Mouse (Mus musculus): ENCODE data around the gene Ceacam16.

DNA sequence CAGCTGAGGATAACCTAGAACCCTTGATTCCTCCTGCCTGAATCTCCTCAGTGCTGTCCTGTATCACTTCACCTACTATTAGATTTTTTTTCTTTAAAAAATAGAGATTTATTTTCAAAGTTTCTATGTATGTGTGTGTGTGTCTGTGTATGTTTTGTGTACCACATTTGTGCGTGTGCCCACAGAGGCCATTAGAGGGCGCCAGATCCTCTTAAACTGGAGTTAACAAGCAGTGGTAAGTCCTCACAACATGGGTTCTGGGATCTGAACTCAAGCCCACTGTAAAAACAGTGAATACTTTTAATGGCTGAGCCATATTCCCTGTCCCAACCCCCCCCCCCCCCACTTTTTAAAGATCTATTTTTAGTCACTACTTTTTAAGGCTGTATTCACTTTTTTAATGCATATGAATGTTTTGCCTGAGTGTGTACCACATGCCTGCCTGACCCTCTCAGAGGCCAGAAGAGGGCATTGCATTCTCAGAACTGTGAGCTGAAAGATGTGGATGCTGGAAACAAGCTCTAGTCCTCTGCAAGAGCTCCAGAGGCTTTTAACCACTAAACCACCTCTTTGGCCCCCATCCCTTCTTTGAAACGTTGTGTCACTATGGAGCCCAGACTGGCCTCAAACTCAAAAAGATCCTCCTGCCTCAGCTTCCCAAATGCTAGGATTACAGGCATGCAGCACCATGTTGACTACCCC is 40.6 kb downstream of the Ceacam16 start:
- TF ChIP-seq CTCF (IDR thresholded peaks at IDR 0.05; ENCODE audit: extremely low read depth, insufficient read depth, insufficient read length, insufficient replicate concordance) = no peak
- TF ChIP-seq POLR2A (IDR thresholded peaks at IDR 0.05; ENCODE audit: low read depth, low read length) = no peak

Data from spleen, adult 2 months (tissue).